Mouse (Mus musculus): ENCODE data around the gene Slc6a2.

GRCm38 (mm10) chr8:92984376-92984775 is 24.5 kb downstream of the Slc6a2 start:
- no peak for TF ChIP-seq CTCF (IDR thresholded peaks at IDR 0.05; ENCODE audit: low read depth, low read length)
- TF ChIP-seq TAL1 (conservative IDR thresholded peaks at IDR 0.05; ENCODE audit: low read depth, low read length): no peak
